Comparison of ENCODE assay signal across 17 mouse cellular contexts in genomic region chr17:67084501-67084900, GRCm38 (mm10).
DNase-seq lines count a peak whose midpoint lies in the region; ATAC-seq and TF ChIP-seq lines count a peak whose summit lies in the region.
"Had no signal": no experiment of that assay in that cellular context is flagged by ENCODE, and none has a peak within 500 bp of the region (broad histone marks: within the 10 kb centered on the region; RNA-seq: fewer than 3 reads in every experiment).

No protein-coding gene starts in this region.

- 71% methylated on average over 4 of the region's 4 CpGs for WGBS in heart, postnatal 0 days
- WGBS in heart, embryonic 11.5 days (ENCODE audit: insufficient replicate concordance), result 71% methylated on average over 4 of the region's 4 CpGs
- WGBS in limb, embryonic 14.5 days, result 36% methylated on average over 4 of the region's 4 CpGs
- whole genome bisulfite sequencing in limb, embryonic 10.5 days, result 84% methylated on average over 4 of the region's 4 CpGs
- 39% methylated on average over 4 of the region's 4 CpGs for WGBS in neural tube, embryonic 15.5 days

- no peak overlapping the region for H3K27ac ChIP-seq in heart, postnatal 0 days (ENCODE audit: low read depth)
- H3K27ac ChIP-seq in heart, embryonic 11.5 days (ENCODE audit: low read depth, low read length), result no peak overlapping the region
- no peak overlapping the region for H3K27ac ChIP-seq in limb, embryonic 14.5 days (replicated peaks; ENCODE audit: low read depth, low read length)
- no peak overlapping the region for H3K27ac ChIP-seq in limb, embryonic 10.5 days
- peak overlapping the region; percentile 34; the same call in 1 of the 2 replicates for H3K27ac ChIP-seq in neural tube, embryonic 15.5 days (replicated peaks)
- H3K27ac ChIP-seq: gastrocnemius, adult 2 months; limb, embryonic 13.5 days; liver, embryonic 14.5 days had no signal

- no peak for ATAC-seq in heart, postnatal 0 days (ENCODE audit: insufficient read depth, low read depth)
- ATAC-seq in heart, embryonic 11.5 days (replicated peaks; ENCODE audit: insufficient number of reproducible peaks, low FRiP score, low TSS enrichment), result no peak
- ATAC-seq in limb, embryonic 14.5 days (ENCODE audit: low FRiP score, low read depth), result 0 out of 2 replicates have a peak, but pooled peaks have one; percentile 26
- ATAC-seq in neural tube, embryonic 15.5 days (ENCODE audit: low FRiP score), result no peak
- ATAC-seq: inflammation-experienced regulatory T-cells, adult 6 months had no signal

- no peaks in the 10 kb centered on the region for H3K36me3 ChIP-seq in heart, postnatal 0 days (replicated peaks; ENCODE audit: control insufficient read depth, insufficient read depth, low read length)
- H3K36me3 ChIP-seq in heart, embryonic 11.5 days (ENCODE audit: control insufficient read depth, insufficient read depth, low read length), result no peaks in the 10 kb centered on the region
- H3K36me3 ChIP-seq in limb, embryonic 14.5 days (ENCODE audit: control insufficient read depth, insufficient read depth, low read length), result no peaks in the 10 kb centered on the region
- no peaks in the 10 kb centered on the region for H3K36me3 ChIP-seq in limb, embryonic 10.5 days
- no peaks in the 10 kb centered on the region for H3K36me3 ChIP-seq in neural tube, embryonic 15.5 days
- H3K36me3 ChIP-seq in myocyte (ENCODE audit: control insufficient read depth, insufficient read depth), result no peaks in the 10 kb centered on the region
- H3K36me3 ChIP-seq: heart, embryonic 12.5 days; limb, embryonic 13.5 days had no signal

- no peaks in the 10 kb centered on the region for H3K27me3 ChIP-seq in heart, postnatal 0 days (ENCODE audit: control insufficient read depth, insufficient read depth, low read length)
- no peaks in the 10 kb centered on the region for H3K27me3 ChIP-seq in heart, embryonic 11.5 days (ENCODE audit: control insufficient read depth, insufficient read depth, low read length)
- no peaks in the 10 kb centered on the region for H3K27me3 ChIP-seq in limb, embryonic 14.5 days (ENCODE audit: control insufficient read depth, insufficient read depth, low read length)
- H3K27me3 ChIP-seq in limb, embryonic 10.5 days (ENCODE audit: low read depth, poor library complexity, severe bottlenecking), result no peaks in the 10 kb centered on the region
- no peaks in the 10 kb centered on the region for H3K27me3 ChIP-seq in neural tube, embryonic 15.5 days (replicated peaks)
- H3K27me3 ChIP-seq in myocyte (ENCODE audit: control insufficient read depth, insufficient read depth, insufficient read length), result no peaks in the 10 kb centered on the region
- H3K27me3 ChIP-seq: heart, embryonic 12.5 days; limb, embryonic 13.5 days had no signal

- H3K79me2 ChIP-seq in myocyte (ENCODE audit: control insufficient read depth, insufficient read depth), result no peaks in the 10 kb centered on the region

- no peak for TF ChIP-seq CTCF in heart, postnatal 0 days (IDR thresholded peaks at IDR 0.05; ENCODE audit: low read depth)

- TF ChIP-seq POLR2A in limb, embryonic 14.5 days (IDR thresholded peaks at IDR 0.05; ENCODE audit: borderline replicate concordance, extremely low read depth, insufficient read depth, insufficient read length), result no peak
- no peak for TF ChIP-seq POLR2A in myocyte (IDR thresholded peaks at IDR 0.05; ENCODE audit: insufficient read length, low read depth)

- H3ac ChIP-seq in myocyte (ENCODE audit: control insufficient read depth, insufficient read length), result no peak overlapping the region

- H3K9me3 ChIP-seq in heart, postnatal 0 days (replicated peaks; ENCODE audit: control insufficient read depth, low read length), result no peaks in the 10 kb centered on the region
- no peaks in the 10 kb centered on the region for H3K9me3 ChIP-seq in heart, embryonic 11.5 days (replicated peaks; ENCODE audit: control insufficient read depth, low read length)
- H3K9me3 ChIP-seq in limb, embryonic 14.5 days (ENCODE audit: control insufficient read depth, low read length), result no peaks in the 10 kb centered on the region
- no peaks in the 10 kb centered on the region for H3K9me3 ChIP-seq in limb, embryonic 10.5 days (replicated peaks)
- no peaks in the 10 kb centered on the region for H3K9me3 ChIP-seq in neural tube, embryonic 15.5 days (replicated peaks)
- H3K9me3 ChIP-seq: heart, embryonic 12.5 days; limb, embryonic 13.5 days had no signal

- no peak for DNase-seq in heart, postnatal 0 days (ENCODE audit: low spot score)
- DNase-seq in limb, embryonic 14.5 days (ENCODE audit: low spot score), result no peak
- DNase-seq in limb, embryonic 10.5 days (ENCODE audit: low spot score), result no peak
- DNase-seq in neural tube, embryonic 10.5 days (ENCODE audit: extremely low spot score, low spot score), result no peak
- DNase-seq in cerebellum, adult 9-10 months, result no peak
- DNase-seq: gastrocnemius, adult 2 months; kidney, adult 8-10 months; kidney, postnatal 14 days; right cerebral cortex, postnatal 4 days; thymus, adult 2 months had no signal

- no peak overlapping the region for H3K4me3 ChIP-seq in heart, postnatal 0 days (ENCODE audit: low read depth, low read length)
- no peak overlapping the region for H3K4me3 ChIP-seq in heart, embryonic 11.5 days (ENCODE audit: low read depth, low read length)
- H3K4me3 ChIP-seq in limb, embryonic 14.5 days (replicated peaks; ENCODE audit: low read length), result no peak overlapping the region
- no peak overlapping the region for H3K4me3 ChIP-seq in limb, embryonic 10.5 days
- no peak overlapping the region for H3K4me3 ChIP-seq in neural tube, embryonic 15.5 days (replicated peaks)
- H3K4me3 ChIP-seq in myocyte, result no peak overlapping the region
- H3K4me3 ChIP-seq: gastrocnemius, adult 2 months; heart, embryonic 12.5 days; limb, embryonic 13.5 days had no signal

- H3K4me1 ChIP-seq in heart, postnatal 0 days (ENCODE audit: control insufficient read depth, insufficient read depth), result peaks cover 17% of the 10 kb centered on the region
- 0 out of 2 replicates have a peak, but pooled peaks cover 2% of the 10 kb centered on the region for H3K4me1 ChIP-seq in heart, embryonic 11.5 days (ENCODE audit: control insufficient read depth, insufficient read depth, low read length)
- peaks cover 8% of the 10 kb centered on the region; the same call in 1 of the 2 replicates for H3K4me1 ChIP-seq in limb, embryonic 14.5 days (ENCODE audit: control insufficient read depth, insufficient read depth, low read length)
- H3K4me1 ChIP-seq in limb, embryonic 10.5 days, result peaks cover 1% of the 10 kb centered on the region; the same call in 1 of the 2 replicates
- peaks cover 17% of the 10 kb centered on the region; the same call in 1 of the 2 replicates for H3K4me1 ChIP-seq in neural tube, embryonic 15.5 days

- no peak for TF ChIP-seq EP300 in heart, postnatal 0 days (IDR thresholded peaks at IDR 0.05; ENCODE audit: low read depth)

- H3K4me2 ChIP-seq in heart, postnatal 0 days (ENCODE audit: low read depth, low read length), result no peak overlapping the region
- no peak overlapping the region for H3K4me2 ChIP-seq in heart, embryonic 11.5 days
- H3K4me2 ChIP-seq in limb, embryonic 14.5 days (replicated peaks; ENCODE audit: low read depth, low read length, severe bottlenecking), result no peak overlapping the region
- H3K4me2 ChIP-seq in neural tube, embryonic 15.5 days, result no peak overlapping the region
- peak overlapping the region; percentile 9 for H3K4me2 ChIP-seq in myocyte (ENCODE audit: low read depth)
- H3K4me2 ChIP-seq: heart, embryonic 12.5 days; limb, embryonic 13.5 days had no signal

- peak overlapping the region; percentile 15; the same call in 1 of the 2 replicates for H3K9ac ChIP-seq in heart, postnatal 0 days (replicated peaks; ENCODE audit: low read depth, low read length)
- H3K9ac ChIP-seq in heart, embryonic 11.5 days (ENCODE audit: low read depth, low read length), result no peak overlapping the region
- no peak overlapping the region for H3K9ac ChIP-seq in limb, embryonic 14.5 days (ENCODE audit: low read depth, low read length, severe bottlenecking)
- no peak overlapping the region for H3K9ac ChIP-seq in neural tube, embryonic 15.5 days (replicated peaks)
- H3K9ac ChIP-seq: heart, embryonic 12.5 days; limb, embryonic 13.5 days; liver, embryonic 14.5 days had no signal

TF ChIP-seq in myocyte, 11 proteins besides CTCF, POLR2A, EP300 and RAD21:
- TF ChIP-seq SRF (IDR thresholded peaks at IDR 0.05; ENCODE audit: control insufficient read depth, insufficient read length, low read depth) (no peak), TCF12 (IDR thresholded peaks at IDR 0.05; ENCODE audit: insufficient read depth, poor library complexity, severe bottlenecking) (no peak), MYOG (IDR thresholded peaks at IDR 0.05; ENCODE audit: control insufficient read depth in 1 of 3, insufficient read depth in 1 of 3, insufficient read length in 2 of 3, low read depth in 2 of 3) (no peak), POLR2AphosphoS2 (IDR thresholded peaks at IDR 0.05; ENCODE audit: insufficient read length, low read depth) (no peak), REST (IDR thresholded peaks at IDR 0.05; ENCODE audit: insufficient read depth, insufficient read length) (no peak), E2F4 (IDR thresholded peaks at IDR 0.05; ENCODE audit: insufficient read depth) (no peak), MAX (IDR thresholded peaks at IDR 0.05; ENCODE audit: low read depth) (no peak), USF1 (IDR thresholded peaks at IDR 0.05; ENCODE audit: low read depth) (no peak), TCF3 (IDR thresholded peaks at IDR 0.05; ENCODE audit: insufficient read length, low read depth) (no peak), CEBPB (IDR thresholded peaks at IDR 0.05; ENCODE audit: insufficient read depth, poor library complexity, severe bottlenecking) (no peak), MYOD1 (IDR thresholded peaks at IDR 0.05; ENCODE audit: control insufficient read depth in 1 of 3, insufficient read length in 2 of 3, low read depth in 2 of 3) (no peak)
